Mouse (Mus musculus): ENCODE measurements at regions not wholly inside any gene's neighbourhood (a gene's known extent, or its start where the extent isn't known, plus 50 kb on each side); places are given as distances from the start of the nearest gene placed in this dataset.

DNA sequence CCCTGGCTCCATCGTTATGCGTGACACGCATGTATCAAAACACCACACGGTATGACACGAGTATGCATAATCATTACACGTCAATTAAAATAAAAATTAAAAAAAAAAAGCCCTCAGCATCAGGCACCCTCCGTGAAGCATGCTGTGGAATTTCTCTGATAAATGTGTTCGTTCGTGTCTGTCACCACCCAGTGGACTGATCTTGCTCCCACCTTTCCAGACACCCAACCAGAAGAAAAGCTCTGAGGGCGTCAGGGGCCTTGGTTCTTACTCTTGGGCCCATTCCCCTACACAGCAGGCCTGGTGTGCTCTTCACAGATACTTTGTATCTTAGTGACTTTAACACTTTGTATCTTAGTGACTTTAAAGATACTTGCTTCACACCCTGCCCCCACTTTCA lies 200.5 kb downstream of the Cryba4 start:
- H3K4me3 ChIP-seq (replicated peaks in 1 of 3; ENCODE audit: low read depth in 2 of 3, low read length in 2 of 3, poor library complexity in 1 of 3), result no peak overlapping the region
- peaks cover 94% of the 10 kb centered on the region for H3K9me3 ChIP-seq (replicated peaks; ENCODE audit: low read length)
- no peaks in the 10 kb centered on the region for H3K4me1 ChIP-seq (ENCODE audit: control insufficient read depth in 1 of 2, insufficient read depth in 2 of 2)
- no peaks in the 10 kb centered on the region for H3K27me3 ChIP-seq (replicated peaks)
- in situ Hi-C loops (cut with MboI; ENCODE audit: low pct_ligation_motif_present, low pct_unique_long_range_greater_than_20kb, low sequenced_read_pairs), result no loop called here
- TF ChIP-seq EP300 (IDR thresholded peaks at IDR 0.05; ENCODE audit: low read length), result no peak
- no peak for TF ChIP-seq NRF1 (IDR thresholded peaks at IDR 0.05; ENCODE audit: low read depth, low read length)
- TF ChIP-seq ETS1 (conservative IDR thresholded peaks at IDR 0.05; ENCODE audit: low read depth, low read length), result no peak
- no peak for TF ChIP-seq ZKSCAN1 (IDR thresholded peaks at IDR 0.05; ENCODE audit: borderline replicate concordance, low read depth, low read length)
- no peak for TF ChIP-seq CTCF (conservative IDR thresholded peaks at IDR 0.05 in 1 of 2, IDR thresholded peaks at IDR 0.05 in 1 of 2; ENCODE audit: low read depth in 2 of 2, low read length in 2 of 2)
- TF ChIP-seq E2F4 (IDR thresholded peaks at IDR 0.05; ENCODE audit: insufficient replicate concordance, low read depth, low read length), result no peak
- TF ChIP-seq ZMIZ1 (IDR thresholded peaks at IDR 0.05; ENCODE audit: low read depth, low read length), result no peak
- no peak for TF ChIP-seq MAFK (IDR thresholded peaks at IDR 0.05; ENCODE audit: insufficient replicate concordance, low read length)
- TF ChIP-seq UBTF (IDR thresholded peaks at IDR 0.05; ENCODE audit: low read depth, low read length), result no peak
- dilution Hi-C loops (cut with MboI; ENCODE audit: extremely low pct_ligation_motif_present, extremely low pct_unique_long_range_greater_than_20kb, low sequenced_read_pairs), result no loop called here
- H3K4me2 ChIP-seq (ENCODE audit: insufficient read depth, low read depth, poor library complexity, severe bottlenecking), result no peak overlapping the region
- no peaks in the 10 kb centered on the region for H3K79me2 ChIP-seq (replicated peaks; ENCODE audit: control insufficient read depth, extremely low read depth, insufficient read depth, poor library complexity, severe bottlenecking)
- no peaks in the 10 kb centered on the region for H3K36me3 ChIP-seq (replicated peaks in 1 of 2; ENCODE audit: control insufficient read depth in 1 of 2, insufficient read depth in 1 of 2, low read length in 1 of 2)
- no peak for DNase-seq (ENCODE audit: extremely low read depth)
- no peak overlapping the region for H3K27ac ChIP-seq (ENCODE audit: insufficient read depth, low read depth)
- no peak overlapping the region for H3K9ac ChIP-seq (ENCODE audit: insufficient read depth, low read depth)

DNA sequence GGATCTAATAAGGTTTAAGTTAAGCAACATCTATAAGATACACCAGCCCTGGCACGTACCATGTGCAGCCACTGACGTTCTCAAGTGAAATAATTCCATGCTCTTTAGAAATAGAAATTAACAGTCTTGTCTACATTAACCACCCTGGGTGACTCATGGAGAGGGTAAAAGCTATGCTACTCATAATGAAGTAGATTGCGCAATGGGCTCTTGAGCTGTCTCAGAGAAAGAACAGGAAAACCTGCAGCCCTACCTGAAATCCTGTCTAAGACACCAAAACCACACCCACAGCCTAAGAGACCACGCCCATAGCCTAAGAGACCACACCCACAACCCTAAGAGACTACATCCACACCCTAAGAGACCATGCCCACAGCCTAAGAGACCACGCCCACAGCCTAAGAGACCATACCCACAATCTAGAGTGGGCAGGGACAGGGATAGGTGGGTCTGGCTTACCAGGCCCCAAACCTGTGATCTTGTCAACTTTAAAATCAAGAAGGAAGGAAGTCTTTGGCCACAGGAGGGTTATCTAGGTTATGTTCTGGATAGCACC lies 198.6 kb downstream of the Cryba4 start:
- Histone ChIP-seq H3K36me3 (replicated peaks in 1 of 2; ENCODE audit: control insufficient read depth in 1 of 2, insufficient read depth in 1 of 2, low read length in 1 of 2) (no peaks in the 10 kb centered on the region), H3K4me1 (ENCODE audit: control insufficient read depth in 1 of 2, insufficient read depth in 2 of 2) (no peaks in the 10 kb centered on the region), H3K27me3 (replicated peaks) (no peaks in the 10 kb centered on the region), H3K79me2 (replicated peaks; ENCODE audit: control insufficient read depth, extremely low read depth, insufficient read depth, poor library complexity, severe bottlenecking) (no peaks in the 10 kb centered on the region), H3K27ac (ENCODE audit: insufficient read depth, low read depth) (no peak overlapping the region), H3K9ac (ENCODE audit: insufficient read depth, low read depth) (no peak overlapping the region), H3K9me3 (replicated peaks; ENCODE audit: low read length) (peaks cover 84% of the 10 kb centered on the region), H3K4me2 (ENCODE audit: insufficient read depth, low read depth, poor library complexity, severe bottlenecking) (no peak overlapping the region), H3K4me3 (replicated peaks in 1 of 3; ENCODE audit: low read depth in 2 of 3, low read length in 2 of 3, poor library complexity in 1 of 3) (no peak overlapping the region)
- TF ChIP-seq SIN3A (IDR thresholded peaks at IDR 0.05; ENCODE audit: low read length) (no peak), ZC3H11A (IDR thresholded peaks at IDR 0.05; ENCODE audit: low read depth, low read length) (no peak), E2F4 (IDR thresholded peaks at IDR 0.05; ENCODE audit: insufficient replicate concordance, low read depth, low read length) (no peak), ETS1 (conservative IDR thresholded peaks at IDR 0.05; ENCODE audit: low read depth, low read length) (no peak), USF2 (conservative IDR thresholded peaks at IDR 0.05; ENCODE audit: low read depth, low read length) (no peak), HCFC1 (IDR thresholded peaks at IDR 0.05; ENCODE audit: low read depth, low read length) (no peak), CTCF (conservative IDR thresholded peaks at IDR 0.05 in 1 of 2, IDR thresholded peaks at IDR 0.05 in 1 of 2; ENCODE audit: low read depth in 2 of 2, low read length in 2 of 2) (no peak), MAFK (IDR thresholded peaks at IDR 0.05; ENCODE audit: insufficient replicate concordance, low read length) (no peak), RCOR1 (conservative IDR thresholded peaks at IDR 0.05; ENCODE audit: low read depth, low read length) (no peak), ELF1 (IDR thresholded peaks at IDR 0.05; ENCODE audit: low read depth, low read length) (no peak), KAT2A (IDR thresholded peaks at IDR 0.05; ENCODE audit: insufficient replicate concordance, low read length) (no peak), NELFE (IDR thresholded peaks at IDR 0.05; ENCODE audit: low read depth, low read length) (no peak), MEF2A (IDR thresholded peaks at IDR 0.05; ENCODE audit: borderline replicate concordance, low read depth, low read length) (no peak), UBTF (IDR thresholded peaks at IDR 0.05; ENCODE audit: low read depth, low read length) (no peak), GABPA (IDR thresholded peaks at IDR 0.05; ENCODE audit: insufficient replicate concordance, low read depth, low read length) (no peak), ZKSCAN1 (IDR thresholded peaks at IDR 0.05; ENCODE audit: borderline replicate concordance, low read depth, low read length) (no peak), MXI1 (IDR thresholded peaks at IDR 0.05; ENCODE audit: low read depth, low read length) (no peak)
- dilution Hi-C loops (cut with MboI; ENCODE audit: extremely low pct_ligation_motif_present, extremely low pct_unique_long_range_greater_than_20kb, low sequenced_read_pairs), result no loop called here
- in situ Hi-C loops (cut with MboI; ENCODE audit: low pct_ligation_motif_present, low pct_unique_long_range_greater_than_20kb, low sequenced_read_pairs), result no loop called here
- no peak for DNase-seq (ENCODE audit: extremely low read depth)

All from CH12.LX (cell line).